Mouse (Mus musculus): ENCODE data around the gene Gm11985.
"Not testable (repeated sequence)": the region's sequence is repeated elsewhere in the genome, so short reads cannot be mapped to it uniquely, and the experiment has no call there.

Gm11985 gene

GRCm38 (mm10) chr11:7188469-7188868 is at the start of gene Gm11985:
Gm11985 (minus strand) TSS chr11:7188569.
- DNase-seq (ENCODE audit: low spot score), result no peak

- no peak for DNase-seq (ENCODE audit: low spot score)
Measured at GRCm38 (mm10) chr11:7237712-7238111, 49.3 kb upstream of the Gm11985 start.

- no peak for DNase-seq (ENCODE audit: low spot score)
Measured at GRCm38 (mm10) chr11:7236751-7237150, 48.4 kb upstream of the Gm11985 start.

DNA sequence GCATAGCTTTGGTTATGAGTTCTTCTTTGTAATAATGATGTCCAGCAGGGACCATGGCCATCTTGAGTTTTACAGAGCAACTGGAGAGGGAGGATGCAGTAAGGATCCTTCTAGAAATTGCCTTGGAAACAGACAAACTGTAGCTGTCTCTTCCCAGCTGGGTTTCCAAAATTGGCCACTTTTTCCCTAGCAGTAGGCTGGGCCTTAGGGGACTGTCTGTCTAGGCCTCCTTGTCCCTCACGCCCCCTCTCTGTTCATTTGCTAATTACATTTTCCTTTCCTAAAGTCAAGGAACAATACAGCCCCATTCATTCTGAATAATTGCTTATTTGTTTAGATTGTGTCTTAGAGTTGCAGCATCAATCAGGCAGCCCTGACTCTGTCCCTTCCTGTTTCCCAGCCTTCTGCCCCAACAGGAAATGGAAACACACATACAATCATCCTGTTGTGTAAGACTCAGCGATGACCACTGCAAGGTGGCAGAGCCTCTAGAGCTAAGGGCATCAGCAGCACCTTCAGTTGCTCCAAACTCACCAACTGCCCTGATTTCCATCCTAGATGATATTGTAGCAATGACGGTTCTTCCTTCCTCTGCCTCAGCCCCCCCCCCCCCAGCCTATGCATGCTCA is 46.7 kb upstream of the Gm11985 start:
- no peak for DNase-seq (ENCODE audit: low spot score)

- no peak for DNase-seq (ENCODE audit: low spot score)
Measured at GRCm38 (mm10) chr11:7234436-7234835, 46.1 kb upstream of the Gm11985 start.

DNA sequence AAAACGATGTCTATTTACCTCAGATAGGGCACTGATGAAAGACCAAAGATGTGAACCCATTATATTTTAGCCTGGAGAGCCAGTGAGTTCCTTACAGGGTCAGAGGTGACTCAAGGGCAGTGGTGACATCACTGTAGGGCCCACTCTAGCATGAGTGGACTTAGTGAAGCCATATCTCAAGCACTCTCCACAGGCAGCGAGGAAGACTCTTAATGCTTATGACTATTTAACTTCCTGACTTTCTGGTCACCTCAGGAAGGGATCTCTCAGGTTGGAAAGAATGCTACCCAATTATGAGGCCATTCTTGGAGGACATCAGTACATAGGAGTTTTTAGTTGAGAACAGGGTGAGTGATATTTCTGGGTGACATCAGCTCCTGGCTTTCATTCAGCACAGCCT is 45.0 kb upstream of the Gm11985 start:
- DNase-seq (ENCODE audit: low spot score), result no peak

DNA sequence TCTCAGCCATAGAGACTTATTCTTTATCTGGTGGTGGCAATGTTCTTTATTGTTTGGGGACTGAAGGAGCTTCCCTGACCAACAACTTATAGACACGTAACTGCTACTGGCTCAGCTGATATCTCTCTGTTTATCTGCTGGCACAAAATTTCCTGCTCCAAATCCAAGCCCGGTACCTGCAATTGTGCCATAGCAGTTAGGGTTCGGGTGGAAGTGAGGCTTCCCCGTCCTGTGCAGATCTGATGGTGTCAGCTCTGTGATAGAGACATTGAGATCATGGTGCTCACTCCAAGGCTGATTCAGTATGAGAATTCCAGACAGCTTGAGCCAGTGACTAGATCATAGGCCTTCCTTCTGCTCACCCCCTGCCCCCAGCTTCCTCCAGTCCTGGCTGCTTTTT is 43.6 kb upstream of the Gm11985 start:
- no peak for DNase-seq (ENCODE audit: low spot score)

DNA sequence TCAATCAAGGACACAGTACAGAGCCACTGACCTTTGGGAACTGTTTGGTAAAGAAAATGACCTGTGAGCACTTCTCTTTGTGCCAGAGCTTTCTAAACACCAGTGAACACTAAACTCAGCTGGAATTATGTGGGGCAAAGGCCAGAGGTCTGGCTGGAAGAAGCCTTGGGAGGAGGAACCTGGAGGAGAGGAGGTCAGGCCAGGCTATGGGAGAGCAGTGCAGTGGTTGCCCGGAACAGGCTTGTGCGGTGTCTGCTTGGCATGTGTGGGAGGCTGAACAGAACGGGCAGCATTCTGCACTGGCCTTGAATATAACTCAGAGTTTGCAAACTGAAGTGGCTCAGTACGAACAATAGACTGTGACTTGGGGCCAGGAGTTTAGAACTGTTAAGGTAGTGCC is 41.6 kb upstream of the Gm11985 start:
- no peak for DNase-seq (ENCODE audit: low spot score)

DNA sequence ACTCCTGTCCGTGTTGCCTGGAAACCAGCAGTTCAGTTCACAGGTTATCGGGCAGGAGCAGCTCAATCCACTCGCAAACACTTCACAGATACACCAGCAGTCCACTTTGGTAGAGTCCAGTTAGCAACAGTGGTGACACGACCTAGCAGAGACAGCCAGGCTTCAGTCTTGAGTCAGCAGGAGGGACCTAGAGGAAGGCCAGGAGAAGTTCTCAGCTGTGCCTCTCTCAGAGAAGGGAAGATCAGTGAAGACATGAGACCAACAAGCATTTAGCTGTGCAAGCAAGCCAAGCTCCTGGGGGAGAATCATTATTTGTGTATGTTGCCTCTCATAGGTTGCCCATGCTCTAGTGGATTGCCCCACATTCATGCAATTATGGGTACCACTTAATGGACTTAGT is 39.7 kb upstream of the Gm11985 start:
- no peak for DNase-seq (ENCODE audit: low spot score)

- no peak for DNase-seq (ENCODE audit: low spot score)
Measured at GRCm38 (mm10) chr11:7226810-7227550, 38.6 kb upstream of the Gm11985 start.

- DNase-seq (ENCODE audit: low spot score), result no peak
Measured at GRCm38 (mm10) chr11:7226200-7226599, 37.8 kb upstream of the Gm11985 start.

DNA sequence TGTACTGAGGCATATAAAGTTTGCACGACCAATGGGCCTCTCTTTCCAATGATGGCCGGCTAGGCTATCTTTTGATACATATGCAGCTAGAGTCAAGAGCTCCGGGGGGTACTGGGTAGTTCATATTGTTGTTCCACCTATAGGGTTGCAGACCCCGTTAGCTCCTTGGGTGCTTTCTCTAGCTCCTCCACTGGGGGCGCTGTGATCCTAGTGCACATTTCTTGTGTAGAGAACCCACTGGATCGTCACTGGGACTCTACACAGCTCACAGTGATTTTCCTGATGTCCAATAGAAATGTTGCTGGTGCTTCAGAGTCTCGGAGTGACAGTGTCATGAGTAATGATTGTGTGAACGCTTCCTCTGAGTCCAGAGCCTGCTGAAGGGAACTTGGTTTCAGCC is 33.5 kb upstream of the Gm11985 start:
- DNase-seq (ENCODE audit: low spot score), result not testable (repeated sequence)

DNA sequence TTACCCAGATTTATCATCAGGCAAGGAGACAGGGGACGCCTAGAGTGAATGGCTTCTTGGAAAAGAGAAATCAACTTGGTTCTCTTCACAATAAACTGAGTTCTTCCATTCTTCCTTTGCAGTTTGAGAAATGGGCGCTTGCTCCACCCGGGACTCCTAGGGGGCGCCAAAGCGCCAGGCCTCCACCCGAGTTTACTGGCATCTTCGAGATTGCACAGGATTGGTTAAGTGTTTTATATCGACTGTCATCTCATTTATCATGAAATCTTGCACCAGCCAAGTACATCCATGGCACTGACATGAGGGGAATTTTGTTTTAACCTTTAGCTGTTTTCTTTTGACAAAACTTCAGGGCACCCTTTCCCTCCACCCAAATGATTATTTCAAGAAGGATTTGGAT is 27.3 kb upstream of the Gm11985 start:
- DNase-seq (ENCODE audit: low spot score), result no peak

DNA sequence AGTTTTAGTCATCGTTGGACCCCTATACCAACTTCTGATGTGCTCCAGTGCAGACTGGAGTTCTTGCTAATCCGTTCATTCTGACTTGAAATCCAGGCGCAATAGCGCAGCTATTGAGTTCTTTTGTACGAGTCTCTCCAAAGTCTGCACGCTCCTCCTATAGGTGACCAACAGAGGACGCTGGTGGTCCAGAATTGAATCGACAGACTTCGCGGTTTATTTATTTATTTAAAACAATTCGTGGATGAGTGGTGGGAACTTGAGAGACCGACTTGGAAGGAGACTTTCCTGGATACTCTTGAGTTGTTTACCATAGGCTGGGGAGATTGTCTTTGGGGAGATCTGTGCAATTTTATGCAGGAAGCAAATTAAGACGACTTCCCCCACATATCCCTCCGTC is 26.4 kb upstream of the Gm11985 start:
- DNase-seq (ENCODE audit: low spot score), result no peak

- no peak for DNase-seq (ENCODE audit: low spot score)
Measured at GRCm38 (mm10) chr11:7214342-7214660, 25.9 kb upstream of the Gm11985 start.

- DNase-seq (ENCODE audit: low spot score), result no peak
Measured at GRCm38 (mm10) chr11:7213501-7214341, 25.4 kb upstream of the Gm11985 start, which contains the start of gene Igfbp3. Igfbp3 (minus strand) TSS chr11:7213923.

GRCm38 (mm10) chr11:7213161-7213500 is 24.8 kb upstream of the Gm11985 start:
- DNase-seq (ENCODE audit: low spot score), result no peak

DNA sequence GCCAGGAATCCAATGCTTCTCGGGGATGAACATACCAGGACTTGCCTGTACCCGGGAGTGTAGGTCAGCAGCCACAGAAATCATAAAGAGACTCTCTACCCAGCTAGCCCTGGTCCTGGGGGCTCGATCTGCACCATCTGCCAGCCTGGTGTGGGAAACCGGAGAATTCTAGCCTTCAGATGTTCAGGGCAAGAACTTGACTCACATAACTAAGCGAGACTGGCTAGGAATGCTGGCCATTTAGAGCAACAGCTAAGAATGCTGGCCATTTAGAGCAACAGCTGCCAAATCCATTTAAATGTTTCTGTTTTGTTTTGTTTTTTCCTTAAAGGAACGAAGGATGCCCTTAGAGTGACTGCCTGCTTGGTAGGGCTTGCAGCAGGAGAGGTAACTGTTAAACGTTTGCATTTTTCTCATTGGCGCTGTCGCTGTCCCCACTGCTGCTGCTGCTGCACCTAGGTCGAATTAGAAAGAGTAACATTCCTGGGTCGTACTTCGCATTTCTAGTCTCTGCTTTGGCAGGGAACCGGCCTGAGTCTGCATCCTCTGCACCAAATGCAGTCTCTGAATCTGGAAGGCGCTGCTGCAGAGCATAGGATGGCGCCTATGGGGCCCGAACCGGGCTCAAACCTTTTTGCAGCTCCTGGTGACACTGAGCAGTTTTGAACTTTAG is 23.9 kb upstream of the Gm11985 start:
- no peak for DNase-seq (ENCODE audit: low spot score)

DNA sequence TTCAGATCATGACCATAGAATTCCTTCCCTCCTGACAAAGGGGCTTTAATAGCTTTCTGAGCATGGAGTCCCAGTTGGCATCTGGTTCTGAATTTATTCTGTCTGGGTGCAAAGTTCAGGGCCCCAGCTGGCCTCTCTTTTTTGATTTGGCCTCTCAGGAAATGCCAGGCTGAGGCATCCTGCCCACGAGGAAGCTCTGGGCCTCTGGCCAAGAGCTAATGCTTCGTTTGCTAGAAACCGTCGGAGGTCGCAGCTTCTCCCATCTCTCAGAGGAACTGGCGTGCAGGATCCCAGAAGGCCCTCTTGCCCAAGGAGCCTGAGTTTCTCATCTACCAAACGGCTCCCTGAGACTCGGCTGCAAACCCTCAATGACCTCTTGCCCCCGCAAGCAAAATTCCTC is 22.8 kb upstream of the Gm11985 start:
- no peak for DNase-seq (ENCODE audit: low spot score)

DNA sequence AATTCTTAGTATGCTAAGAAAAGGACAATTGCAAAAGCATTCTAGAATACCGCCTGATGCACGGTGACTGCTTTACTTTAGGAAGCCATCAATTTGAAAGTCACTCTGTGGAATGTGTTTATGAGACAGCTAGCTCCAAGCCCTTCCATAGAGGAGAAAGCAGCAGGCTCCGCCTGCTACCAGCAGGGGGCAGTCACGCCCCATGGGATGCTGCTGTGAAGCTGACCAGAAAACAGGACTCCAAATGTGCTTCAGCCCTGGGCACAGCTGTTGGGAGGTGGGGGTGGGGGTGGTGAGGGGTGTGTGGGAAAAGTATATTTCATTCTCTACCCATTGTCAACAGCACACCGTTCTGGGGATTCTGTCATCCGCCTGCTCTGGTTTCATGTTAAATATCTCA is 22.0 kb upstream of the Gm11985 start:
- DNase-seq (ENCODE audit: low spot score), result no peak

GRCm38 (mm10) chr11:7203846-7204245 is 15.5 kb upstream of the Gm11985 start:
- DNase-seq (ENCODE audit: low spot score), result no peak

- DNase-seq (ENCODE audit: low spot score), result no peak
Measured at GRCm38 (mm10) chr11:7202206-7202605, 13.8 kb upstream of the Gm11985 start.

- no peak for DNase-seq (ENCODE audit: low spot score)
Measured at GRCm38 (mm10) chr11:7200393-7200783, 12.0 kb upstream of the Gm11985 start.

Measured in MN1 (cell line).